Mouse (Mus musculus): ENCODE measurements around the gene Nme2. TPM values are rescaled to one million over a fixed set of nuclear protein-coding genes. Genes with fewer than 3 reads are reported as not detected.
A peak's percentile ranks its signal among the peaks of the same experiment; 100 is the strongest.
"Not testable (repeated sequence)": the region's sequence is repeated elsewhere in the genome, so short reads cannot be mapped to it uniquely, and the experiment has no call there.

Nme2 gene
- total RNA-seq, 2 experiments from 2014 or later = 1,044 to 1,128 TPM

DNA sequence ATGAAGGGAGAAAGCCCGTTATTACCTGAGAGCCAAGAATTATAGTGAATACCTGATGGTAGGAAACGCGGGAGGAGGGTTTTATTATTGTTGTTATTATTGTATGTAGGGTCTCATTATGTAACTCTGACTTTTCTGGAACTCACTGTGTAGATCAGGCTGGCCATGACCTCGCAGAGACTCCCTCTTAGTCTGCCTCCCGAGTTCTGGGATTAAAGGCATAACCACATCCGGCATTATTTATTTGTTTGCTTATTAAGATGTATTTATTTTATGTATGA lies 12.7 kb upstream of the Nme2 start:
- intact Hi-C loops (cut with DNase I) = loop anchor here (1.0 to 10.0 kb wide), 6 partner anchors 18 to 246 kb away; partner anchors contain the start of gene Tob1
- no peak for DNase-seq

DNA sequence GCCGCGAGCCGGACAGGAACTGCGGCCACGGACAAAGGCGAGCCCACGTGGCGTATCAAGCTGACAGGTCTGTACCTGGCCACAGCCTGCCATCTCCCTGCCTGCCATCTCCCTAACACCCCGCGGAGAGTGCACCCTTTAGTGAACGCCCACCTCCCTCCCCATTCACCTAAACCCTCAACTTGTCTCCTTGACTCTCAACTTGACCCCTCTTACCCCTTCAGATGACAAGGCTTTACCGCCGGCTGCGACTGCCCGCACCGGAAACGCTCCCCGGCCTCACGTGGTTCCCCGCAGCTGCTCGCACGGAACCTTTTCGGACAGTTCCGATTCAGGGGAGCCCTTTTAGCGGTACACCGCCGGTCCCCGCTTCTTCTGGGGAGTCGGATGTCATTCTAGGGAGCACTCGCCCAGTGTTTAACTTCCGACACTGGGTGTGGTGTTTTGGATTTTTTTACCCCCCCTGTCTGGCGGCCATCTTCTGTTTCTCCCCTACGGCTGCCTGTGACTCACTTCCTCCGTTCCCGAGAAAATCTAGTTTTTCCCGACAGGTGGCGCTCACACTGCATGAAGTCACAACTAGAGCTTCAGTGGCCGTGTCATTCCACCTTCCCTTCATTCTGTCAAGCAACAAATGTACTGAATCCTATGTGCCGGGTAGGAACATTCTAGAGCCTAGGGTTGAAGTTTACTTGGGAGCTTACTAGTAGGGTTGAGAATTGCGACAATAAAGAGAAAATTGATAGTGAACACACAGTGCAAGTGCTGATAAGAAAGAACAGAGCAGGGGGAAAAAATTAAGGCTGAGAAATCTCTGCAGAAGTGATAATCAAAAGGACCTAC lies 12.2 kb upstream of the Nme2 start, which contains the start of the genes Gm20390 and Nme1:
TSS of gene Gm20390 (minus strand) at position 289 of the 843 bp plus-strand sequence.
TSS of gene Nme1 (minus strand) at position 517 of the 843 bp plus-strand sequence.
- peak; percentile 94 to 98 for DNase-seq
- intact Hi-C loops (cut with DNase I) = loop anchor here (1.0 to 10.0 kb wide), 6 partner anchors 19 to 247 kb away; partner anchors contain the start of gene Tob1

DNA sequence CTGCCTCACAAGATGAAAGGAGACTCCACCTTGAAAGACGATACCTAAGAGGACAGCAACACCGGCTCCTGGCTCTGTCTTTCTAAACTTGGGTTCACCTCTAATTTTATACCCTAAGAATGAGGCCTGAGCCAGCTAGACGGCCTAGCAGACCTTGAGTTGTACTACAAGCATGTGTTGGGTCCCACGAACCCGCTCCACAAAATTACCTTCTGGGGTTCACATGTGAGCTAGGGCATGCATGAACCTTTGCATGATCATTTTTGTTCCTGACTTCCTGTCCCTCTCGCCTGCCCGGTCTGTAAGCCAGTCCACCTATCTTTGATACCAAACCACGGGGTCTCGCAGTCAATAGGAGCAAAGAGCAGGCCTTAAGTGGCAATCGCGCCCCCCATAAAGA lies 11.3 kb upstream of the Nme2 start:
- no peak for DNase-seq
- intact Hi-C loops (cut with DNase I) = loop anchor here (5.0 to 10.0 kb wide), 2 partner anchors 65 to 247 kb away; partner anchors contain the start of gene Tob1

DNA sequence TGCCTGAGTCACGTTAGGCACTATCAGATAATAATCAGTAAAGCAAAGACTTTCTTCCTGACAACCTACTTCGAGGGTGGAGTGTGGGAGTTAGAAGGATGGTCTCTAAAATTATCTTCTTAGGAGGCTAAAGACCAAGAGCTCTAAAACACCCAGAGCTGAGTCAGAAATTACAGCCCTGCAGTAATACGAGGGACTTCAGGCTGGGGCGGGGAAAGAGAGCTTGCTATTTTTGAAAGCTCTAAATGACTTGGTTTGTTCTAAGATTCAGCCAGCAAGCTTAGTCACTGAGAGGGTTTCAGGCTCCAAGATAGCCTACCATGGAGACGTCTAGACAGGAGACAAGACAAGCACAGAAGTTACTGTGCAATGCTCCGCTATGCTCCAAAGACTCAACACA lies 9.3 kb upstream of the Nme2 start:
- intact Hi-C loops (cut with DNase I) = loop anchor here (5.0 to 10.0 kb wide), 2 partner anchors 67 to 249 kb away; partner anchors contain the start of gene Tob1
- no peak for DNase-seq

DNA sequence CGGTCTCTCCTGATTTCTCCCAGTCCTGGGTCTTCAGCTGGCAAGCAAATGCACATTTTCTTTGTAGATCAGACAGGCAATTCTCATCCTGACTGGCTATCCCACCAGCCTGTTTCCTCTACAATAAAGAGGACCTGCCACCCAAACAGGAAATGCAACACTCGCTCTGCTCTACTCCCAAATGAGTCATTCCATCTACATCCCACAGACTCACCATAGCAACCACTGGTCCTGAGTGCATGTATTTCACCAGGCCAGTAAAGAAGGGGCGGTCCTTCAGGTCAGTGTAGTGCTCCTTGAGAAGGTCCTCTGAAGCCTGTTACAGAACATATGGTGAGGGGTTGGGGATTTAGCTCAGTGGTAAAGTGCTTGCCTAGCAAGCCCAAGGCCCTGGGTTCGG lies 7.0 kb upstream of the Nme2 start:
- no peak for DNase-seq
- intact Hi-C loops (cut with DNase I) = loop anchor here (10.0 kb wide), 1 partner anchor 252 kb away; the partner anchor contains the start of gene Tob1

DNA sequence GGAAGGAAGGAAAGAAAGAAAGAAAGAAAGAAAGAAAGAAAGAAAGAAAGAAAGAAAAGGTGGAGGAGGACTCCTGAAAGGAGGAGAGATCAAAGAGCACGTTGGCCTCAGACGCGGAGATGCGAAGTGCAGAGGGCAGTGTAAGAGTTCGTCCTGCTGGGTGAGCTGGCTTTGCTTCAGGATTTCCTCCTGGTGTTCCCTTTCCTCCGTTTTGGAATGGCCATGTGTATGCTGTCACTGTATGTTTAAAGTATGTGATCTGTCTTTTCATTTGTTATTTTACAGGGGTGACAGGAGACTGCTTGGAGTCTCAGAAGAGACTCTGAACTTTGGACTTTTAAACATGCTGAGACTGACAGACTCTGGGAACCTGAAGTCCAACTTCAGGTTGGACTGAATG lies 5.4 kb upstream of the Nme2 start:
- no peak for DNase-seq
- intact Hi-C loops (cut with DNase I) = loop anchor here (10.0 kb wide), 1 partner anchor 253 kb away; the partner anchor contains the start of gene Tob1

DNA sequence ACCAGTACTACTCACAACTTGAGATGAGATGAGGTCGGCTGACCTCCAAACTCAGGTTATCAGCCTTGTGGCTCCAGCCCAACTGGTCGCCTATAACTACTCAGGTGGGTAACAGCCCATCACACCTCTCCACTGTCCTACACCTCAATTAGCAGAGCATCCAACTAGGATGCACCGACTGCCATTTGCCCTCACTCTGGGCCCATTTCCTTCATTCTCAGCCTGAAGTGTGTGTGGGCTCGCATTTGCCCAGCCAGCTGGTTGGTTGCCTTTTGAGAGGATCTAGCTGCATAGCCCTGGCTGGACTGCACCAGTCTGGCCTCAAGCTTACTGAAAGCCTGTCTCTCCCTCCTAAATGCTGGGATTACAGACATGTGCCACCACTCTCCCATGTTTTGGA lies 1.7 kb upstream of the Nme2 start:
- no peak for DNase-seq
- intact Hi-C loops (cut with DNase I) = loop anchor here (5.0 kb wide), 1 partner anchor 40 kb away; the partner anchor contains the start of gene Spag9

DNA sequence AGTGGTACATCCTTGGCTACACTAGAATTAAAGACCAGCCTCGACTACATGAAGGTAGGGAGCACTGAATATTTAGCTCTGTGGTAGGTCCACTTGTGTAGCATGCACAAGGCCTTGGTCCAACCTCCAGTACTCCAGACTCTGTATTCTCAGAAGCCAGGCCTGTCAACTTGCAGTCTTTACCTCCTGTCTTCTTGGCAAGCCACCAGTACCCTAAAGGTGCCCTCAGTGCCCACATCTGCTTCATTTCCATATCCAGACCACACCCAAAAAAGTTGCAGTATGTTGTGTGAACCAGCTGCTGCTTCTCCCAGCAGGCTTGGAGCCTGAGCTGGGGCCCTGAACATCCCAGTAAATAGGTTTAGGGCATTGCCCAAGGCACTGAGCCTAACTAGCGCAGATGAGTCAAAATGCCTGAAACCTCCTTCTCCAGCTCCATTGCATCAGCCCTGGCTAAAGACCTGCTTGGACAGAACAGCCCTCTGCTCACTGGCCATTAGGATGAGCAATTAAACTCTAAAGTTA lies 1.0 kb upstream of the Nme2 start:
- intact Hi-C loops (cut with DNase I) = loop anchor here (5.0 kb wide), 1 partner anchor 40 kb away; the partner anchor contains the start of gene Spag9
- no peak for DNase-seq

DNA sequence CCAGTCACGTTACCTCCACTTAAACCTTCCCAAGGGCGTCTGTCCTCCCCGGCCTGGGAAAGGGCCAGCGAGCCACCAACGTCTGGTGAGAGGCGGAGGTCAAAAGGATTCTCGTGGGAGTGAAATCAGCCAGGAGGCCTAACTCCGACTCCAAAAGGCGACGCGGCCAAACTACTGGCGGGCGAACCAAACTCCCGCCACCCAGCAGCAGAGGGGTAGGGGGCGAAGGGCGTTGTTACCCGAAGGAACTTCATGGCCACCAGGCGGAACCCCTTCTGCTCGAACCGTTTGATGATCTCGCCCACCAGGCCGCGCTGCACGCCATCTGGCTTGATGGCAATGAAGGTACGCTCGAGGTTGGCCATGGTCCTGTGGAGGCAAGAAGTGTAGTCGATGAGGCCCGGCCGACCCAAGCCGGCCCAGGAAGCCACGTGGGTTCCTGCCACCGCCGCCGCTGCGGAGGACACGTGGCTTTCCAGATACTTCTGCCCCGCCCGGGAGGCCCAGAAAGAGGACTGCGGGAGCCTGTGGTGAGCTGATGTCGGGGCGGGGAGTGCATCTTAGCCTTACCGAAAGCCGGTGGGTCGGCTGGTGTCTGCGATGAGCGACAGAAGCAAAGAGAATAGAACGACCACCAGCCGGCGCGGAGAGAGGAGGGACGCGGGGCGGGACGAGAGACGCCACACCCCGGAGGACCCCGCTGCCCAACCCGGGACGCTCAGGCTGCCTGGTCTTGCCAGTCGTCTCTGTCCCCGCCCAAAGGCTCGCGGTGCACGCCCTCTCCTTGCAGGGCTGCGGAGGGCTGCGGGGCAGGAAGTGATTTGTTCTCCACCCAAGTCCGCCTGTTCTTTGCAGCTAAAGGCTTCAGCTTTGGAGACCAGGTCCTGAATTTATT lies 556 bp downstream of the Nme2 start:
- intact Hi-C loops (cut with DNase I) = loop anchor here (5.0 kb wide), 1 partner anchor 42 kb away; the partner anchor contains the start of gene Spag9
- peak; percentile 89 to 94 for DNase-seq

DNA sequence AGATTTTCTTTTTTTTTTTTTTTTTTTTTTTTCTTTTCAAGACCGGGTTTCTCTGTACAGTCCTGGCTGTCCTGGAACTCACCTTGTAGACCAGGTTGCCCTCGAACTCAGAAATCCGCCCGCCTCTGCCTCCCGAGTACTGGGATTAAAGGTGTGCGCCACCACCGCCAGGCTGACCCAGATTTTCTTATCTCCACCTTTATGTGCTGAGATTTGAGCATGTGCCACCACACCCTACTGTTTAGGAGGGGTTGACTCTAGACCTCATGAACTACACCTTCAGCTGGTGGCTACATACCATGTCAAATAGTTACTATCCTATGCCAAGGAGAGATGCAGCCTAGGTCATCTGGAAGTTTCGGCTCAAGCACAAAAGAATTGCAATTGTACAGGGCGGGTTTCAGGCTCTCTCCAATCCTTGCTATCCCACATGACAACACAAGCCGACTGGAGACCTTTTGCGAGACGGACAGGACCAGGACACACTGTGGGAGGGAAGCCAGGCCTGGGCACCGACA lies 1.3 kb downstream of the Nme2 start:
- DNase-seq = no peak
- intact Hi-C loops (cut with DNase I) = loop anchor here (5.0 kb wide), 1 partner anchor 43 kb away; the partner anchor contains the start of gene Spag9

DNA sequence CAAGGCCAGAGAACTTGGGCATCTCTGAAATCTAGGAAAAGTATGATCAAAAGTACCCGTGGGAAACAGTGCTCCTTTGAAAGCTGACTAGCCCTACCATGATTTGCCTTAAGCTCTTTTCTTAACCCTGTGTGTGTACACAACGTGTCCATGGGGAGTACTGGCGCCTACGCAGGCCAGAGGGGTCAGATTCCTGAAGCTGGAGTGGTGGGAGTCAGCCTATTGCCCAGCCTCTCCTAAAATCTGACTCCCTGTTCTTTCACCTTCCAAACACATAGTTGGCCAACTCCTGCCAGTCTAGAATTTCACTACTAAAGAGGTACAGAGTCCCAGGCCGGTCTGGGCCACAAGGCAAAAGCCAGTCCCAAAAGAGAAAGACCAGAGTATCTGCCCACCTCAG lies 3.7 kb downstream of the Nme2 start:
- DNase-seq = no peak
- intact Hi-C loops (cut with DNase I) = no loop called here

DNA sequence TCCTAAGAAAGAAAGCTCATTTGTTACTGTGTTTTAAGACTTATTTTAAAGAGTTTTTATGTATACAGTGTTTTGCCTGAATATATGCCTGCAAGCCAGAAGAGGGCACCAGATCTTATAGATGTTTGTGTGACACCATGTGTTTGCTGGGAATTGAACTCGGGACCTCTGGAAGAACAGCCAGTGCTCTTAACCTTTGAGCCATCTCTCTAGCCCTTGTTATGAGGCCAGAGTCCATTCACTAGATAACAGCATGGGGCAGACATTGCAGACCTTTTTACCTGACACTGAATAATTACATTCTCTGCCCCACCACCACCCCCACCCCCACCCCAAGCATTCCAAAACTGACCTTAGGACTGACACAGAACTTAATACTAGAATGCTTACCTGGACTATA lies 6.0 kb downstream of the Nme2 start:
- intact Hi-C loops (cut with DNase I) = no loop called here
- no peak for DNase-seq

DNA sequence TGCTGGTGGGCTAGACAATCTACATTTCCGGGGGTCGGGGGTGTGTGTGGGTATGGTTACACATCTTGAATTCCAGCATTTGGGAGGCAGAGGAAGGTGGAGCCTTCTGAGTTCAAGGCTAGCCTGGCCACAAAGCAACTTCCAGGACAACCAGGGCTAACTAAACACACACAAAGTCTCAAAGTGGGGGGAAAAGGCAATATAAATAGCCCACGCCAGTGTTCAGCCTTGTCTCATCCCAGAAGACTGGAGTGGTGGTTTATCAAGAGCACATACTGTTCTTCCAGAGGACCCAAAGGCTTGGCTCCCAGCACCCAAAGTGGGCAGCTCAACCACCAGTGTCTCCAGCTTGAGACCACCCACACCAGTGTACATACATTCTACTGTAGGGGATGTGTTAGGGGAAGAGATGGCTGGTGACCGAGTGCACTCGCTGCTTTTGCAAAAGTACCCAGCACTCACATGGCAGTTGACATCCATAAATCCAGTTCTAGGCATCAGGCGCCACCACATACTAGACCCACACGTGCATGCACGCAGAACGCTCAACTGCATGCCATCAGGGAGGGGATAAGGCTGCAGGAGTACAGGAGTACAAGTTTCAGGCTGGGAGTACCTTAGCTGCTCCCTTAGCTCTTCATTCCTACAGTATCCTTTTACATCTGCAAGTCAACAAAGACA lies 7.0 kb downstream of the Nme2 start:
- DNase-seq = no peak
- intact Hi-C loops (cut with DNase I) = no loop called here

DNA sequence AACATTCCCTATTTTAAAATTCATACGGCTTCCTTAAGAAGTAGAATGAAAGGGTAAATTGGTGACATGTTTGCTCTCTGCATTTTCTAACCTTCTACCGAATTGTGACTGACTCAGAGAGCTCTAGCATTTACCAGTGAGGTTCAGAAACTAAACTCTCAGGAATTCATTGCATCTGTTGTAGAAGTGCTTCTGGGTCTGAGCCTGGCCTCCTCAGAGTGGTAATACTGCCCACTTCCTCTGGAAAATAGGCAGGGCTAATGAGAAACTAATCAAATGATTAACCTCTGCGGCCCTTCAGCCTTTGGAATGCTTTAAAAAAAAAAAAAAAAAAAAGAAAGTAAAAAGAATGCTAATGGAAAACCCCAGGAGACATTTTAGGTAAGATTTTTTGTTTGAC lies 11.1 kb downstream of the Nme2 start:
- intact Hi-C loops (cut with DNase I) = no loop called here
- DNase-seq = no peak

DNA sequence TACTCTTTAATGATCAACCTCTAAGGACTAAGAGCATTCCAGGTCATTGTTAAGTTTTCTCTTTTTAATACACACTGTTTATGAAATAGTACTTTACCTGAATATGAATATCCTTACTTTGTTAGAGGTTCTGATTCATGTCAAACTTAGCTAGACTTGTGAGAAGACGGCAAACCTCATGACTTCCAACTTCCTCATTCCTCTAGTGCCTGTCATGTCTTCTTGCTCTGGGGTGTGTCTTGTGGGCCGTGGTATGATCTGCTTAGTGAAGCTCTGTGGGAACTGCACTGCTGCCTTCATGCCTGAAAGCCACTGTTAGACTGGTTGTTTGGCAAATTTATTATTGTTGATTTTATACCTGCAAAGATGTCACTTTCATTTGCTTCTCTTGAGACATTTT lies 15.2 kb downstream of the Nme2 start:
- intact Hi-C loops (cut with DNase I) = no loop called here
- no peak for DNase-seq

DNA sequence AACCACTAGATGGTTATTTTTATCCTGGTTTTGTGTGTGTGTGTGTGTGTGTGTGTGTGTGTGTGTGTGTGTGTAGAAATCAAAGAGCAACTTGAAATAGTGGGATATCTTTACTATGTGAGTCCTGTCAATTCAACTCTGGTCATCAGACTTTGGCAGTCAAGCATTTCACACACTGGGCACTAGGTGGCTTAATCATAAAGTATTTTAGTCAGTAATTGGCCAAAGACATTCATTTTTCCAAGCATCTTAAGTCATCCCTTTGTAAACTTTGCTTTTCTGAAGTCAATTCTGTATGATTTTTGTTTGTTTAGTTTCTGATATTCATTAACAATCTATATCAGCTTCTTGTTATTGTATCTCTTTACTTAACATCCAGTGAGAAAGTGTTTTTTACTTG lies 27.0 kb downstream of the Nme2 start:
- intact Hi-C loops (cut with DNase I) = no loop called here
- no peak for DNase-seq

DNA sequence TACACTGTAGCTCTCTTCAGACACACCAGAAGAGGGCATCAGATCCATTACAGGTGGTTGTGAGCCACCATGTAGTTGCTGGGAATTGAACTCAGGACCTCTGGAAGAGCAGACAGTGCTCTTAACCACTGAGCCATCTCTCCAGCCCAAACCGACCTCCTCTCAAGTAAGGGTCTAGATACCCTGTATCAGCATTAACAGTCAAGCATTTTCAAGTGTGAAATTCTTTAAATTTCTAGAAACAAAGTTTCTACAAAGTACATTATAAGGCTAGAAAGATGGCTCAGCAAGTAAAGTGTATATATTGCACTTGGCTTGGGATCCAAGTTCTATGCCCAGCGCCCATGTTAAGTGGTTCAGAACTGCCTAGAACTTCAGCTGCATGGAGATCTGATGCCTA lies 41.0 kb downstream of the Nme2 start:
- intact Hi-C loops (cut with DNase I); DNase-seq: not testable (repeated sequence)

DNA sequence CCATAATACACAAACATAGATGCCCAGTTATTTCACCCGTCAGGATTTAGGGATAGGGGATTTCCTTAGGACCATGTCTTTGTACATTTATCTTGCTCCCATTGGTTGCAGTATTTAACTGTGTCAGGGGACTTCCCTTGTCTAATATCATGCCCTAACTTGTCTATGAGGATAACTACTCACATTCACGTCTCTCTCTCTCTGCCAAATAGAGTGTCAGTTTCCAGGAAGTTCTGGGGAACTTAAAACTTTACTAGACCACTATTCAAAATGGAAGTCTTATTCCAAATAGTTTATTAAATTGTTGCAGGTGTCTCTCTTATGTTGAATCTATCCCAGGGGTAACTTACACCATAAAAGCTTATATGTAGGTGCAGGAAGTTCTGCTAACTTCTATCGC lies 44.5 kb downstream of the Nme2 start:
- no peak for DNase-seq
- intact Hi-C loops (cut with DNase I) = no loop called here

DNA sequence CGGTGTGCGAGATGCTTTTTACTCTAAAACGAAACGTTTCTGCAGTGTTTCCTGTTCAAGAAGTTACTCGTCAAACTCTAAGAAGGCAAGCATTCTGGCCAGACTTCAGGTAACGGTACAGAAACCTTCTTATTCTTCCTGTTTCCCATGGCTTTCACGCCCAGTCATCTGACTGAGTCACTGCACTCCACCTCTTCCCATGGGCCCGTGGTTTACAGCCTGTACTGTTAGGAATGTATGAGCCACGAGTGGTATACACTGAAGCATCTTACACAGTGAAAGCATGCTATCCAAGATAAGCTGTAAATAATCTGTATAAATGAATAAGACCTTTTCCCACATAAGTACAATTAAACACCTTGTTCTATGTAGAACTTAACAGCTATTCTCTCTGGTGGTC lies 47.2 kb downstream of the Nme2 start:
- no peak for DNase-seq
- intact Hi-C loops (cut with DNase I) = no loop called here

DNA sequence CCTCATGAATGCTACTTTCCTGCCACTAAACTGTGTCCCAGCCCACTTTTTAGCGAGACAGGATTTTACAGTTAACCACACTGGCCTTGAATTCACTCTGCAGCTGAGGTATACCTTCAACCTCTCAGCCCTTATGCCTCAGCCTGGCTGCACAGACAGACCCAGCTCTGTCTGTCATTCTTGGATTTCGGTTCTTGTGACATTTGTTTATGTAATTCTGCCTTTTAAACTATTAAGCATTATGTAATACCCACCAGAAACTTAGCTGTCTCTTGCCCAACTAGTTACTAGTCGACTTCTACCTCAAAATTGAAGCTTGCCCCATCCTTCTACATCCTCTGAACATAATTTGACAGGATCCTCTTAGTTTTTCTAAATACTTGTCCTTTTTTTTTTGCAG lies 48.2 kb downstream of the Nme2 start:
- no peak for DNase-seq
- intact Hi-C loops (cut with DNase I) = no loop called here

All from heart, postnatal 36 days (tissue).